Mouse (Mus musculus) midbrain, postnatal 0 days (tissue): ENCODE measurements at regions not wholly inside any gene's neighbourhood (a gene's known extent, or its start where the extent isn't known, plus 50 kb on each side); places are given as distances from the start of the nearest gene placed in this dataset.
A peak's percentile ranks its signal among the peaks of the same experiment; 100 is the strongest.

Experiments
- ATAC-seq: fragments of 200-750 bp; cut with Nextera tagmentation; 2 replicates; pipeline ENCODE4 v1.8.0; 2017; ENCODE audit warnings: moderate number of reproducible peaks, mild to moderate bottlenecking, moderate TSS enrichment, moderate library complexity; ENCODE audit not compliant: low FRiP score
- DNase-seq: peaks from one replicate; pipeline ENCODE4 v3.0.0-alpha.2; 2015; ENCODE audit warnings: low spot score
- H3K27ac ChIP-seq: fragments of 300-500 bp; sonication (generic); 2 replicates; pipeline ENCODE4 v1.5.1; 2014; ENCODE audit warnings: low read depth, mild to moderate bottlenecking, low read length, mixed read lengths
- H3K27me3 ChIP-seq: fragments of 300-500 bp; sonication (generic); 2 replicates; pipeline ENCODE4 v1.6.1; 2014; ENCODE audit warnings: low read length, control low read depth, mixed read lengths; ENCODE audit not compliant: insufficient read depth
- H3K36me3 ChIP-seq: fragments of 300-500 bp; sonication (generic); 2 replicates; pipeline ENCODE4 v1.6.1; 2014; ENCODE audit warnings: low read length, control low read depth, mixed read lengths; ENCODE audit not compliant: insufficient read depth
- H3K4me1 ChIP-seq: fragments of 300-500 bp; sonication (generic); 2 replicates; pipeline ENCODE4 v1.6.1; 2014; ENCODE audit warnings: mild to moderate bottlenecking, control low read depth, antibody characterized with exemption, low read length, mixed read lengths; ENCODE audit not compliant: insufficient read depth
- H3K4me2 ChIP-seq: fragments of 300-500 bp; sonication (generic); 2 replicates; pipeline ENCODE4 v1.6.1; 2014; ENCODE audit warnings: low read depth, mild to moderate bottlenecking, low read length, mixed read lengths; ENCODE audit not compliant: poor library complexity, severe bottlenecking
- H3K4me3 ChIP-seq: fragments of 300-500 bp; sonication (generic); 2 replicates; pipeline ENCODE4 v1.5.1; 2014; ENCODE audit warnings: low read depth, mild to moderate bottlenecking, low read length, moderate library complexity
- H3K9ac ChIP-seq: fragments of 300-500 bp; sonication (generic); replicated peaks from 2 replicates; pipeline ENCODE4 v1.6.1; 2014; ENCODE audit warnings: mild to moderate bottlenecking, low read length, moderate library complexity, mixed read lengths; ENCODE audit not compliant: poor library complexity, severe bottlenecking
- H3K9me3 ChIP-seq: fragments of 300-500 bp; sonication (generic); 2 replicates; pipeline ENCODE4 v1.6.1; 2016; ENCODE audit warnings: low read length, control low read depth
- CTCF ChIP-seq: IDR thresholded peaks from 2 replicates; pipeline ENCODE4 v1.5.1; 2016; ENCODE audit warnings: antibody characterized with exemption, mild to moderate bottlenecking
- WGBS: fragments of 180-500 bp; shearing (Covaris S2); extraction: QIAGEN DNeasy Blood & Tissue Kit; methylation state at CpG from one replicate; pipeline ENCODE4 v1.1.7; 2014; 5-methylcytosine and 5-hydroxymethylcytosine counted together

- H3K9me3 ChIP-seq = no peaks in the 10 kb centered on the region
- no peak overlapping the region for H3K27ac ChIP-seq
- H3K27me3 ChIP-seq = no peaks in the 10 kb centered on the region
- 90% methylated on average over 1 of the region's 1 CpGs for WGBS
- no peaks in the 10 kb centered on the region for H3K4me1 ChIP-seq
- no peak for TF ChIP-seq CTCF
- ATAC-seq (no peak), DNase-seq (no peak)
- H3K4me2 ChIP-seq = no peak overlapping the region
- H3K4me3 ChIP-seq = no peak overlapping the region
- no peak overlapping the region for H3K9ac ChIP-seq
- H3K36me3 ChIP-seq = no peaks in the 10 kb centered on the region
These were observed 56.2 kb downstream of the Rpl36a-ps1 start for GRCm38 (mm10) chr14:98937933-98938332.

- Histone ChIP-seq H3K4me1 (no peaks in the 10 kb centered on the region), H3K27ac (no peak overlapping the region), H3K9ac (no peak overlapping the region), H3K4me3 (no peak overlapping the region), H3K36me3 (no peaks in the 10 kb centered on the region), H3K9me3 (no peaks in the 10 kb centered on the region), H3K27me3 (no peaks in the 10 kb centered on the region), H3K4me2 (no peak overlapping the region)
- DNase-seq = no peak
- ATAC-seq = no peak
- WGBS = 90% methylated on average over 2 of the region's 2 CpGs
- no peak for TF ChIP-seq CTCF
These were observed 56.7 kb downstream of the Rpl36a-ps1 start for GRCm38 (mm10) chr14:98937373-98937772.

GRCm38 (mm10) chr14:98933371-98933916 lies 60.7 kb downstream of the Rpl36a-ps1 start:
- no peaks in the 10 kb centered on the region for H3K9me3 ChIP-seq
- DNase-seq = no peak
- ATAC-seq = no peak
- 6% methylated on average over 3 of the region's 3 CpGs for WGBS
- no peaks in the 10 kb centered on the region for H3K4me1 ChIP-seq
- H3K4me3 ChIP-seq = no peak overlapping the region
- H3K27ac ChIP-seq = no peak overlapping the region
- H3K4me2 ChIP-seq = no peak overlapping the region
- no peaks in the 10 kb centered on the region for H3K27me3 ChIP-seq
- H3K36me3 ChIP-seq = no peaks in the 10 kb centered on the region
- TF ChIP-seq CTCF = no peak
- H3K9ac ChIP-seq = no peak overlapping the region

GRCm38 (mm10) chr14:98929276-98929675 lies 64.8 kb downstream of the Rpl36a-ps1 start:
- H3K9me3 ChIP-seq = no peaks in the 10 kb centered on the region
- WGBS = 85% methylated on average over 2 of the region's 2 CpGs
- H3K4me3 ChIP-seq = no peak overlapping the region
- H3K36me3 ChIP-seq = no peaks in the 10 kb centered on the region
- ATAC-seq (no peak), DNase-seq (no peak)
- H3K9ac ChIP-seq = no peak overlapping the region
- H3K4me2 ChIP-seq = no peak overlapping the region
- no peaks in the 10 kb centered on the region for H3K4me1 ChIP-seq
- no peak for TF ChIP-seq CTCF
- H3K27me3 ChIP-seq = no peaks in the 10 kb centered on the region
- H3K27ac ChIP-seq = no peak overlapping the region

GRCm38 (mm10) chr14:98908234-98908633 lies 85.9 kb downstream of the Rpl36a-ps1 start:
- 88% methylated on average over 5 of the region's 5 CpGs for WGBS
- no peaks in the 10 kb centered on the region for H3K4me1 ChIP-seq
- no peak for DNase-seq
- no peaks in the 10 kb centered on the region for H3K27me3 ChIP-seq
- H3K27ac ChIP-seq = no peak overlapping the region
- H3K9me3 ChIP-seq = no peaks in the 10 kb centered on the region
- no peak for ATAC-seq
- no peaks in the 10 kb centered on the region for H3K36me3 ChIP-seq
- no peak overlapping the region for H3K4me2 ChIP-seq
- H3K4me3 ChIP-seq = no peak overlapping the region
- no peak for TF ChIP-seq CTCF
- no peak overlapping the region for H3K9ac ChIP-seq

- Histone ChIP-seq H3K4me3 (no peak overlapping the region), H3K27me3 (no peaks in the 10 kb centered on the region), H3K4me1 (no peaks in the 10 kb centered on the region), H3K4me2 (no peak overlapping the region), H3K27ac (no peak overlapping the region), H3K36me3 (no peaks in the 10 kb centered on the region), H3K9ac (no peak overlapping the region), H3K9me3 (no peaks in the 10 kb centered on the region)
- no peak for ATAC-seq
- 76% methylated on average over 4 of the region's 4 CpGs for WGBS
- DNase-seq = peak; percentile 70
- TF ChIP-seq CTCF = no peak
These were observed 95.2 kb downstream of the Rpl36a-ps1 start for GRCm38 (mm10) chr14:98898876-98899275.
